Mouse (Mus musculus): ENCODE results near the gene Defb23. TPM values are rescaled to one million over a fixed set of nuclear protein-coding genes. Genes with fewer than 3 reads are reported as not detected.

Defb23 gene
- not detected in 2 replicates for polyA plus RNA-seq (2015; fragmentation: Nextera tagmentation; extraction: Ambion mirVana)

DNA sequence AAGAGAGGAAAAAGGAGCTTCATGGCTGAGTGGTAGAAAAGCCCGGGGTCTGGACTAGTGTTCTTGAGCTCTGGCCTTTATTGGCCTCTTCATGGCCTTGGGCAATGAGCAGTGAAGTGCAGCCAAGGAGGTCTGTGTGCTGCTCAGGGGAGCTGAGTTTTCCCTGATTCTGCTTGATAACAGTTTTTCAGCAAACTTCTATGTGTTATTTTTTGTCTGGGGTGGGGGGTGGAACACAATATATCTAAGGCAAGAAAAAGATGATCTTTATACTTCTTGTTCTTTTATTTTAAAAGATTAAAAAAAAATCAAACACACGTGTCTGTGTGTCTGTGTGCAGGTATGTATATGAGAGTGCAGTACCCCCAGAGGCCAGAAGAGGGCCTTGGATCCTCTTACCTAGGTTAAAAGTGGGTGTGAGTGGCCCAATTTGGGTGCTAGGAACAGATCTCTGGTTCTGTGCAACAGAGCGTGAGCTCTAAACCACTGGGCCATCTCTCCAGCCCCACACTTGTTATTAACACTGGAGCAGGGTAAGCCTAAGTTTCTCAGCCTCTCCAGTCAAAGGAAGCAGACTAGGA is at the start of gene Defb23:
Gene Defb23 (minus strand): TSS at position 51 of the 581 bp plus-strand sequence.
- Histone ChIP-seq H3K27ac (replicated peaks) (no peak within 1 kb of the TSS), H3K4me1 (no peaks in the 10 kb centered on the region), H3K9ac (no peak within 1 kb of the TSS), H3K27me3 (replicated peaks) (peaks cover 7% of the 10 kb centered on the region; the same call in 1 of the 2 replicates), H3K4me2 (no peak within 1 kb of the TSS), H3K9me3 (no peaks in the 10 kb centered on the region), H3K36me3 (no peaks in the 10 kb centered on the region), H3K4me3 (no peak within 1 kb of the TSS)
- ATAC-seq (ENCODE audit: extremely low read depth, insufficient number of reproducible peaks, low FRiP score, low TSS enrichment), result no peak
- 85% methylated on average over 3 of the region's 3 CpGs for WGBS

DNA sequence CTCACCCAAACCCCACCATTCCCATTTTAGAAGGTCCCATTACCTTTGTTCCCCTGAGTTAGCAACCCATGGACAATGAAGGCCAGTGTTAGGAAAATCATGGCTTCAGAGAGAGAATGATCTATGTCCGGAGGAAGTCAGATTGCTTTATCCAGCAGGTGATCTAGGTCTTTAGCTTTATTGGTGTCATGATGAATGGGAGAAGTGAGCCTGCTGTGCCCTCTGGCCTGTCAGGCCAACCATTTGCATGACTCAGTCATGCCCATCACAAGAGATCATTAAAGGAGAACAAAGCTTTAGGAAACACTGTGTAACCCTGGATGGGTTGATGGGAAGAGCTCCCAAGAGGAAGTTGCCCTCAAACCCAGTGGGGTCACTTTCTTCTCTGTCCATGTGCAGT is 47.2 kb upstream of the Defb23 start, which contains the start of gene Defb26:
Gene Defb26 (minus strand): TSS at position 101 of the 400 bp plus-strand sequence.
- H3K4me2 ChIP-seq, result no peak within 1 kb of the TSS
- 74% methylated on average over 1 of the region's 1 CpGs for WGBS
- H3K36me3 ChIP-seq, result no peaks in the 10 kb centered on the region
- ATAC-seq (ENCODE audit: extremely low read depth, insufficient number of reproducible peaks, low FRiP score, low TSS enrichment), result no peak
- H3K4me1 ChIP-seq, result no peaks in the 10 kb centered on the region
- H3K9me3 ChIP-seq, result no peaks in the 10 kb centered on the region
- H3K4me3 ChIP-seq, result no peak within 1 kb of the TSS
- H3K9ac ChIP-seq, result no peak within 1 kb of the TSS
- no peak within 1 kb of the TSS for H3K27ac ChIP-seq (replicated peaks)
- H3K27me3 ChIP-seq (replicated peaks), result no peaks in the 10 kb centered on the region

DNA sequence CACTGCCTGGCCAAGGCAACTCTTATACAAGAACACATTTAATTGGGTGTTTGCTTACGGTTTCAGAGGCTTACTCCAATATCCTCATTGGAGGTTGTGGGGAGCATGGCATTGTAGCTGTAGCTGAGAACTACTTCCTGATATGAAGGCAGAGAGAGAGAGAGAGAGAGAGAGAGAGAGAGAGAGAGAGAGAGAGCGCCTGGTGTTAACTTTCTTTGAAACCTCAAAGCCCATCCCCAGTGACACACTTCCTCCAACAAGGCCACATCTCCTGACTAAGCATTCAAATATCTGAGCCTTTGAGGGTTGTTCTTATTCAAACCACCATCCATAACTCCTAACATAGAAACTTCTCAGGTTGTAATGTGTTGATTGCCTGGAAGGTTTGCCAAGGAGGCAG is 39.5 kb upstream of the Defb23 start:
- no peak overlapping the region for H3K9ac ChIP-seq
- no peak overlapping the region for H3K27ac ChIP-seq (replicated peaks)
- H3K27me3 ChIP-seq (replicated peaks), result no peaks in the 10 kb centered on the region
- 60% methylated on average over 2 of the region's 2 CpGs for WGBS
- no peaks in the 10 kb centered on the region for H3K36me3 ChIP-seq
- no peak overlapping the region for H3K4me3 ChIP-seq
- H3K4me2 ChIP-seq, result no peak overlapping the region
- H3K9me3 ChIP-seq, result no peaks in the 10 kb centered on the region
- no peak for ATAC-seq (ENCODE audit: extremely low read depth, insufficient number of reproducible peaks, low FRiP score, low TSS enrichment)
- H3K4me1 ChIP-seq, result peaks cover 10% of the 10 kb centered on the region; the same call in 1 of the 2 replicates

DNA sequence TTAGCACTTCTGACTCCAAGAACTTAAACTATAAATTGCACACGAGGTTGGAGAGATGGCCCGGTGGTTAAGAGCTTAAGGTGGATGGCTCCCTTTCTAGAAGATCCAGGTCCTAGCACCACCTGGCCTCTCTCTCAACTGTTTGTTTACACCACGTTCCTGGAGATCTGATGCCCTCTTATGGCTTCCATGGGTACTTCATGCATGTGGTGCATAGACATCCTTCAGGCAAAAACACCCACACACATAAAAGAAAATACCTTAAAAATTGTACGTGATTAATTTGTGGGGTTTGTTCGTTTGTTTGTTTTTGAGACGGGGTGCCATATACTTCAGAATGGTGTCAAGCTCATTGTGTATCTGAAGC is 36.4 kb upstream of the Defb23 start:
- H3K9me3 ChIP-seq, result no peaks in the 10 kb centered on the region
- H3K9ac ChIP-seq, result no peak overlapping the region
- no peaks in the 10 kb centered on the region for H3K36me3 ChIP-seq
- H3K27ac ChIP-seq (replicated peaks), result no peak overlapping the region
- no peaks in the 10 kb centered on the region for H3K27me3 ChIP-seq (replicated peaks)
- H3K4me1 ChIP-seq, result peaks cover 10% of the 10 kb centered on the region; the same call in 1 of the 2 replicates
- ATAC-seq (ENCODE audit: extremely low read depth, insufficient number of reproducible peaks, low FRiP score, low TSS enrichment), result no peak
- H3K4me2 ChIP-seq, result no peak overlapping the region
- no peak overlapping the region for H3K4me3 ChIP-seq
- 69% methylated on average over 6 of the region's 6 CpGs for WGBS

DNA sequence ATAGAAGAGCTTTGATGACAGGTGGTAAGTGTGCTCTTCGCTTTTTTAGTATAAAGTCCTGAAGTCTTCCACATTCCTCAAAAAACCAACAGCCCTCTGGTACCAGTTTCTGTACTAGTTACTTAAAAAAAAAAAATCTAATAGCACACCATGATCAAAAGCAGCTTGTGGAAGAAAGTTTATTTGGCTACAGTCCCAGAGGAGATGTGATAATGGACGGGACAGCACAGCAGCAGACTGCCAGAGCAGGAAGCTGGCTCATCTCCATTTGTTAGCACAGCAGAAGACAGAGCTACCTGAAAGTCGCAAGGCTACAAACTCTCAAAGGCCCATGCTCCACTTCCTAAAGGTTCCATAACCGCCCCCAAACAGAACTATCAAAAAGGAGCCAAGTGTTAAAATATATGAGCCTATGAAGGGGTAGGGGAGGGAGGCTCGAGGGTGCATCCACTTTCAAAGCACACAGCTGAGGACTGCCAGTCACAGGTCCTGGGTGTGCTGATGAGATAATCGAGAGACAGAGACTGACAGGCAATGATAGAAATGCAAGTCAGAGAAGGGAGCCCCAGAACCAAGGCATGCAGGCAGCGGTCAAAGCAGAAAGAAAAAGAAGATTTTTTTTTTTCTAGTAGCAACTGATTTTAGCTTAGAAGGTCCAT is 35.9 kb upstream of the Defb23 start:
- H3K27ac ChIP-seq (replicated peaks), result no peak overlapping the region
- H3K36me3 ChIP-seq, result no peaks in the 10 kb centered on the region
- no peak for ATAC-seq (ENCODE audit: extremely low read depth, insufficient number of reproducible peaks, low FRiP score, low TSS enrichment)
- 48% methylated on average over 7 of the region's 7 CpGs for WGBS
- no peaks in the 10 kb centered on the region for H3K9me3 ChIP-seq
- H3K4me3 ChIP-seq, result no peak overlapping the region
- H3K27me3 ChIP-seq (replicated peaks), result no peaks in the 10 kb centered on the region
- no peak overlapping the region for H3K9ac ChIP-seq
- H3K4me2 ChIP-seq, result no peak overlapping the region
- peaks cover 10% of the 10 kb centered on the region; the same call in 1 of the 2 replicates for H3K4me1 ChIP-seq

DNA sequence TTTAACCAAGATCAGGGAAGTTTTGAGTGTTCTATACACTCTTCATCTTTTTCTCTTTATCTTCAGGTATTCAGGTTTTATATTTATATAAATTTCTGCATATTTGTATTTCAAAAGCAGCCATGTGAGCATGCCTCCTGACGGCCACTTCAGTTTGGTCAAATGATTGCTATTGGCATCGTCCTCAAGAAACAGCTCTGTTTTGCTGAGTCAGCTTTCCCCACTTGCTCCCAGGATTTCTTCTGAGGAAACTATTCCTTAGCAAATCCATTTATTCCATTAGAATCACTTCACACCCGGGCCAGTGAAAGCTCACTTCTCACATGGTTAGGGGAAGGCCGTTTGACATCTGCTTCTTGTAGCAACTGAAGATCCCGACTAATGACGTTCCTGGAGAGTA is 33.6 kb upstream of the Defb23 start:
- peaks cover 10% of the 10 kb centered on the region; the same call in 1 of the 2 replicates for H3K4me1 ChIP-seq
- H3K9me3 ChIP-seq, result no peaks in the 10 kb centered on the region
- 69% methylated on average over 6 of the region's 6 CpGs for WGBS

DNA sequence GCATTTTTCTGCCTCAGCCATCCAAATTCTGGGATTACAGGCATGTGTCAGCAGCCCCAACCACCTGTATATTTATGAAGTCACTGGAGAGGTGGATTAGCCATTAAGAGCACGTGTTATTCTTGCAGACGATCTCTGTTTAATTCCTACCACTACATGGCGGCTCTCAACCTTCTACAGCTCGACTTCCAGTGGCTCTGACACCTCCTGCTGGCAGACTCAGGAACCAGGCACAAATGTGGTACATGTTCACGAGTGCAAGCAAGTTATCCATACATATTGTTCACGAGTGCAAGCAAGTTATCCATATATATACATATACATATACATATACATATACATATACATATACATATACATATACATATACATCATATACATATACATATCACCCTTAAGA is 28.7 kb upstream of the Defb23 start:
- Histone ChIP-seq H3K4me3 (no peak overlapping the region), H3K36me3 (no peaks in the 10 kb centered on the region), H3K4me2 (no peak overlapping the region), H3K9me3 (no peaks in the 10 kb centered on the region), H3K9ac (no peak overlapping the region), H3K27ac (replicated peaks) (no peak overlapping the region), H3K4me1 (no peaks in the 10 kb centered on the region), H3K27me3 (replicated peaks) (no peaks in the 10 kb centered on the region)
- 59% methylated on average over 6 of the region's 6 CpGs for WGBS
- ATAC-seq (ENCODE audit: extremely low read depth, insufficient number of reproducible peaks, low FRiP score, low TSS enrichment), result no peak

More for the DNA sequence above, 33.6 kb upstream of the Defb23 start:
- Histone ChIP-seq H3K27me3 (replicated peaks) (no peaks in the 10 kb centered on the region), H3K4me3 (no peak overlapping the region), H3K9ac (no peak overlapping the region), H3K27ac (replicated peaks) (no peak overlapping the region), H3K36me3 (no peaks in the 10 kb centered on the region), H3K4me2 (no peak overlapping the region)
- ATAC-seq (ENCODE audit: extremely low read depth, insufficient number of reproducible peaks, low FRiP score, low TSS enrichment), result no peak

DNA sequence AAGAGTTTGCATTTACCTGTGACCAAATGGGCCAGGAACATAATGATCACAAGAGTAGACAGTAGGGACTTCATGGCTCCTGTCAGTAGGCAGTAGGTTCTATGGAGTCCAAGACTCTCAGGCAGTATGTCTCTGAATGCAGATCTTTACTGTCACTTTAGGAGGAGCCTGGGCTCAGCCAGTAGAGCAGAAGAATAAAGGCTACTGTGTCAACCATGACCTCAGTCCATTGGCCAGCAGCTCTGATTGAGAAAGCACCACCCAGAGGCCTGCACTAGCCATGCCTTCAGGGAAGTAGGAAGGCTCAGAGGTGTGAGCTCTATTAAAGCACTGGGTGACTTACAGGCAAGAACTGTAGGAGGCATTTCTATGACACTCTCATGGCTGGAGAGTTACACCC is 25.6 kb upstream of the Defb23 start, which contains the start of gene Defb22:
Gene Defb22 (minus strand): TSS at position 101 of the 400 bp plus-strand sequence.
- Histone ChIP-seq H3K9ac (no peak within 1 kb of the TSS), H3K4me1 (no peaks in the 10 kb centered on the region), H3K27ac (replicated peaks) (no peak within 1 kb of the TSS), H3K9me3 (peaks cover 3% of the 10 kb centered on the region; the same call in 1 of the 2 replicates), H3K36me3 (no peaks in the 10 kb centered on the region), H3K4me2 (no peak within 1 kb of the TSS), H3K27me3 (replicated peaks) (no peaks in the 10 kb centered on the region), H3K4me3 (no peak within 1 kb of the TSS)
- ATAC-seq (ENCODE audit: extremely low read depth, insufficient number of reproducible peaks, low FRiP score, low TSS enrichment), result no peak

DNA sequence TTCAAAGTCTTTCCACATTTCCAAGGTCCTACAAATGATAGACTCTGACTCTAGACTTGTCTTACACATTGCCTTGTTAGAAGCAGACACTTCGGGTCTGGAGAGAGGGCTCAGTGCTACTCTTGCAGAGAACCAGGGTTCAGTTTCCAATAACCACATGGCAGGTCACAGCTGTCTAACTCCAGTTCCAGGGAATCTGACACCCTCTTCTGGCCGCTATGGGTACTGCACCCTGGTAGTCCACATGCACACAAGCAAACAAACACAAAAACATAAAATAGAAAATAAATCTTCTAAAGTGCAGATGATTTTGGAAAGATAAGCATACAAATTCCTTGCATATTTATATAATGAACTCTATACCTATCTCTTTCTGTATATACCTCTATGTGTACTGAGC is 22.6 kb upstream of the Defb23 start:
- Histone ChIP-seq H3K9ac (no peak overlapping the region), H3K9me3 (peaks cover 3% of the 10 kb centered on the region; the same call in 1 of the 2 replicates), H3K27me3 (replicated peaks) (no peaks in the 10 kb centered on the region), H3K4me2 (no peak overlapping the region), H3K36me3 (no peaks in the 10 kb centered on the region), H3K27ac (replicated peaks) (no peak overlapping the region), H3K4me3 (no peak overlapping the region), H3K4me1 (no peaks in the 10 kb centered on the region)
- 68% methylated on average over 2 of the region's 2 CpGs for WGBS
- no peak for ATAC-seq (ENCODE audit: extremely low read depth, insufficient number of reproducible peaks, low FRiP score, low TSS enrichment)

DNA sequence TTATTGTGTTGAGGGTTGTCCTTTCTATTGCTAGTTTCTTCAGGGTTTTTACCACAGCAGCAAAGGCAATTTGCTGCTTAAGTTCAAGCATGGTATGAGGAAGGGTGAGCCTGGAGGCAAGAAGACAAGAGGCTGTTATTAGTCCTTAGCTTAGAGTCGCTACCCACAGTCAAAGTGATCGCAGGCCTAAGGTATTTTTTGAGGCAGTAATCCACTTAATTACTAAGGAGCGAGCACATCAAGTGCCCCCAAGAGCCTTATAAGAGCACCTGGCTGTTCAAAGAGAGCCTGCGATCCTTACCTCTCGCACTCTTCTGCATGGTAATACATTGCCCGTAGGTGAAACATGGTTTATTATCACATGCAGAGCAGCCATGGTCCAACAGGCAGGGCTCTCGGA is 17.3 kb upstream of the Defb23 start:
- H3K36me3 ChIP-seq, result no peaks in the 10 kb centered on the region
- no peak overlapping the region for H3K4me3 ChIP-seq
- H3K9ac ChIP-seq, result no peak overlapping the region
- H3K9me3 ChIP-seq, result no peaks in the 10 kb centered on the region
- no peaks in the 10 kb centered on the region for H3K4me1 ChIP-seq
- no peak overlapping the region for H3K27ac ChIP-seq (replicated peaks)
- H3K4me2 ChIP-seq, result no peak overlapping the region
- H3K27me3 ChIP-seq (replicated peaks), result 0 out of 2 replicates have a peak, but pooled peaks cover 3% of the 10 kb centered on the region
- no peak for ATAC-seq (ENCODE audit: extremely low read depth, insufficient number of reproducible peaks, low FRiP score, low TSS enrichment)
- 77% methylated on average over 7 of the region's 7 CpGs for WGBS

DNA sequence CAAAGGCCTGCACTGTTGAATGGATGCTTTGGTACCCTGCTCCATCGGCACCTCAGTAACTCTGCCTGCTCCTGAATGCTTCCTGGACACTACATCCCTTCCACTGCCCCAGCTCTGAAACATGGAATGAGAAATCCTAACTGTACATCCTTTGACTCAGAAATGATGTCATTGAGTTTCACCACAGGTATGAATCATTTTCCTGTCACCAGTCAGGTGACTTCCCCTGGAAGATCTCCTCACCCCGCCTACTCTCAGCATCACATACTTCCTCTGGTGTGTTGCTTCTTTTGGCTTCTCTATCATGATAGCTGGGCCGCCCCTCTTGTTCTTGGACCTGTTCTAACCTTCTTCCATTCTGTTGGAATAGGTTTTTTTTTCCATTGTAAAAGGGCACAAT is 16.5 kb upstream of the Defb23 start:
- H3K4me3 ChIP-seq, result no peak overlapping the region
- 0 out of 2 replicates have a peak, but pooled peaks cover 3% of the 10 kb centered on the region for H3K27me3 ChIP-seq (replicated peaks)
- H3K9me3 ChIP-seq, result no peaks in the 10 kb centered on the region
- H3K36me3 ChIP-seq, result no peaks in the 10 kb centered on the region
- no peak overlapping the region for H3K9ac ChIP-seq
- no peak overlapping the region for H3K4me2 ChIP-seq
- no peaks in the 10 kb centered on the region for H3K4me1 ChIP-seq
- H3K27ac ChIP-seq (replicated peaks), result no peak overlapping the region
- WGBS, result 62% methylated on average over 3 of the region's 3 CpGs
- no peak for ATAC-seq (ENCODE audit: extremely low read depth, insufficient number of reproducible peaks, low FRiP score, low TSS enrichment)

DNA sequence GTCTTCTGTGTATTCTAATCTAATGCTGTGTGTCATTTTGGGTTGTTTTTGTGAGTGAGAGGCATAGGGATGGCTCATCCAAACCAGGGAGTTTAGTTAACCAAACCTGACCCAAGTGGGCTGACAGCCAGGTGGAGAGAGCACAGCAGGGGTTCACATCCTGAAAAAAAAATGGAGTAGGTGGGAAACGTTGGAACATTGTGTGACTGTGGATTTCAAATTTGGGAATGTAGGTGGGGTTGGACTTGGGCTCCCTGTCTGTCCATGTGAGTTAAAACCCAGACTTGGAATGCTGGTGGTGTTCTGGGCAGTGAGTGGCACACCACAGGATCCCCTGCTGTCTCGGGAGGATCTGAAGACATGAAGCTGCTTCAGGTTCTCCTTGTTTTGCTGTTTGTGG is 12.3 kb upstream of the Defb23 start, which contains the start of gene Defb20:
Gene Defb20 (plus strand): TSS at position 301 of the 400 bp plus-strand sequence.
- Histone ChIP-seq H3K27ac (replicated peaks) (no peak within 1 kb of the TSS), H3K9ac (no peak within 1 kb of the TSS), H3K27me3 (replicated peaks) (peaks cover 7% of the 10 kb centered on the region; the same call in 1 of the 2 replicates), H3K4me2 (no peak within 1 kb of the TSS), H3K4me3 (no peak within 1 kb of the TSS), H3K9me3 (no peaks in the 10 kb centered on the region), H3K4me1 (no peaks in the 10 kb centered on the region), H3K36me3 (no peaks in the 10 kb centered on the region)
- no peak for ATAC-seq (ENCODE audit: extremely low read depth, insufficient number of reproducible peaks, low FRiP score, low TSS enrichment)
- 52% methylated on average over 2 of the region's 2 CpGs for WGBS
